In the genomic region with DNA sequence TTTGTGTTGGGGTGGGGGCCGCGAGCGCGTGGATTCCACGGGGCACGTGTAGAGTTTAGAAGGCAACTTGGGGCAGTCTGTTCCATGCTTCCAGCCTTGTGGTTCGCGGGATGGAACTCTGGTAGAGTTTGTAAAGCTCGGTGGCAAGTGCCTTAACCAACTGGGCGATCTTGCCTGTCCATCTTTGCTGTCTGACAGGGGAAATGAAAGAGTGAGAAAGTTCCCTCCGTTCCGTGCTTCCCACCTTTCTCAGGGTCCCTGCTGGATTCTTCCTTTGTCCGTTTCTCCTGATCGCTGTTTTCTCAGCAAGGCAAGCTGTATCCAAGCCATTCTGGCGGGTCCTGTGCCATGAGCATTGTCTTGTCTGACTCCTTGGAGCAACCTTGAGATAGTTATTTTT, we compare ENCODE assay signal across 8 mouse cellular contexts. TPM values are rescaled to one million over a fixed set of nuclear protein-coding genes. Genes with fewer than 3 reads are reported as not detected.
A peak's percentile ranks its signal among the peaks of the same experiment; 100 is the strongest.
DNase-seq lines count a peak whose midpoint lies in the region; ATAC-seq lines count a peak whose summit lies in the region.

No protein-coding gene starts in this region.

- peaks cover 31% of the 10 kb centered on the region for H3K27me3 ChIP-seq in kidney, embryonic 15.5 days
- H3K27me3 ChIP-seq in hindbrain, embryonic 13.5 days: peaks cover 29% of the 10 kb centered on the region
- peaks cover 30% of the 10 kb centered on the region for H3K27me3 ChIP-seq in midbrain, embryonic 13.5 days

- H3K27ac ChIP-seq in kidney, embryonic 15.5 days: peak overlapping the region; percentile 67; the same call in 1 of the 2 replicates
- H3K27ac ChIP-seq in hindbrain, embryonic 13.5 days: peak overlapping the region; percentile 87; the same call in 1 of the 2 replicates
- no peak overlapping the region for H3K27ac ChIP-seq in midbrain, embryonic 13.5 days

- DNase-seq in kidney, postnatal 4 days: no peak
- DNase-seq in c-Kit-positive CD71-positive TER-119-positive erythroid progenitor cells, embryonic 14.5 days (ENCODE audit: low spot score): peak; percentile 38
- no peak for DNase-seq in urinary bladder, postnatal 36 days (ENCODE audit: low spot score in 2 of 2)
- DNase-seq in ovary, postnatal 14 days (ENCODE audit: low spot score): no peak
- no peak for DNase-seq in spleen, adult 18-20 months

- H3K4me1 ChIP-seq in kidney, embryonic 15.5 days: peaks cover 26% of the 10 kb centered on the region
- peaks cover 24% of the 10 kb centered on the region for H3K4me1 ChIP-seq in hindbrain, embryonic 13.5 days (replicated peaks)
- peaks cover 27% of the 10 kb centered on the region for H3K4me1 ChIP-seq in midbrain, embryonic 13.5 days (replicated peaks)

- peaks cover 10% of the 10 kb centered on the region for H3K36me3 ChIP-seq in kidney, embryonic 15.5 days
- H3K36me3 ChIP-seq in hindbrain, embryonic 13.5 days: peaks cover 18% of the 10 kb centered on the region
- H3K36me3 ChIP-seq in midbrain, embryonic 13.5 days: peaks cover 16% of the 10 kb centered on the region

- H3K9me3 ChIP-seq in kidney, embryonic 15.5 days (replicated peaks): no peaks in the 10 kb centered on the region
- H3K9me3 ChIP-seq in hindbrain, embryonic 13.5 days: no peaks in the 10 kb centered on the region
- no peaks in the 10 kb centered on the region for H3K9me3 ChIP-seq in midbrain, embryonic 13.5 days

- peak overlapping the region; percentile 93 for H3K9ac ChIP-seq in kidney, embryonic 15.5 days
- peak overlapping the region; percentile 91 for H3K9ac ChIP-seq in hindbrain, embryonic 13.5 days
- peak overlapping the region; percentile 89 for H3K9ac ChIP-seq in midbrain, embryonic 13.5 days (replicated peaks)

- ATAC-seq in kidney, embryonic 15.5 days (replicated peaks; ENCODE audit: low FRiP score): peak; percentile 16; the same call in 1 of the 2 replicates
- ATAC-seq in hindbrain, embryonic 13.5 days (ENCODE audit: low FRiP score): peak; percentile 13; the same call in 1 of the 2 replicates
- peak; percentile 38 for ATAC-seq in midbrain, embryonic 13.5 days

- peak overlapping the region; percentile 88 for H3K4me3 ChIP-seq in kidney, embryonic 15.5 days (replicated peaks)
- H3K4me3 ChIP-seq in hindbrain, embryonic 13.5 days: peak overlapping the region; percentile 92
- peak overlapping the region; percentile 84 for H3K4me3 ChIP-seq in midbrain, embryonic 13.5 days (replicated peaks)

- H3K4me2 ChIP-seq in kidney, embryonic 15.5 days: peak overlapping the region; percentile 94
- peak overlapping the region; percentile 88 for H3K4me2 ChIP-seq in hindbrain, embryonic 13.5 days
- peak overlapping the region; percentile 85 for H3K4me2 ChIP-seq in midbrain, embryonic 13.5 days (replicated peaks)

- 2% methylated on average over 15 of the region's 15 CpGs for WGBS in kidney, embryonic 15.5 days
- WGBS in hindbrain, embryonic 13.5 days: 7% methylated on average over 15 of the region's 15 CpGs
- 8% methylated on average over 15 of the region's 15 CpGs for WGBS in midbrain, embryonic 13.5 days

RNA-seq across cellular contexts. Expression of a gene that starts 0.7 kb away (rescaled TPM):
- 44.5 and 46.5 TPM in 2 replicates for polyA plus RNA-seq in kidney, embryonic 15.5 days (2015; fragmentation: Nextera tagmentation; extraction: Ambion mirVana)
- polyA plus RNA-seq in hindbrain, embryonic 13.5 days (2015; fragmentation: Nextera tagmentation; extraction: Ambion mirVana): 35.5 and 37.5 TPM in 2 replicates
- polyA plus RNA-seq in midbrain, embryonic 13.5 days (2015; fragmentation: Nextera tagmentation; extraction: Ambion mirVana): 46.7 and 49.5 TPM in 2 replicates

RNA-seq across cellular contexts. Expression of a gene that starts 10.8 kb away (rescaled TPM):
- polyA plus RNA-seq in kidney, embryonic 15.5 days (2015; fragmentation: Nextera tagmentation; extraction: Ambion mirVana): 4.3 and 6.1 TPM in 2 replicates
- polyA plus RNA-seq in hindbrain, embryonic 13.5 days (2015; fragmentation: Nextera tagmentation; extraction: Ambion mirVana): 1.5 and 2.5 TPM in 2 replicates
- 2.7 and 3.1 TPM in 2 replicates for polyA plus RNA-seq in midbrain, embryonic 13.5 days (2015; fragmentation: Nextera tagmentation; extraction: Ambion mirVana)
